In genomic region chr15:9421163-9421562, GRCm38 (mm10) we compare ENCODE assay signal across 26 mouse cellular contexts. TPM values are rescaled to one million over a fixed set of nuclear protein-coding genes. Genes with fewer than 3 reads are reported as not detected.
DNase-seq lines count a peak whose midpoint lies in the region; ATAC-seq and TF ChIP-seq lines count a peak whose summit lies in the region.
"Had no signal": no experiment of that assay in that cellular context is flagged by ENCODE, and none has a peak within 500 bp of the region (broad histone marks: within the 10 kb centered on the region; RNA-seq: fewer than 3 reads in every experiment).

No protein-coding gene starts in this region.

- in situ Hi-C loops in CH12.LX (cut with MboI; ENCODE audit: low pct_ligation_motif_present, low pct_unique_long_range_greater_than_20kb, low sequenced_read_pairs), result no loop called here

- H3K4me2 ChIP-seq in midbrain, postnatal 0 days (ENCODE audit: low read depth, low read length, poor library complexity, severe bottlenecking), result no peak overlapping the region
- no peak overlapping the region for H3K4me2 ChIP-seq in CH12.LX (ENCODE audit: insufficient read depth, low read depth, poor library complexity, severe bottlenecking)
- no peak overlapping the region for H3K4me2 ChIP-seq in hindbrain, postnatal 0 days (ENCODE audit: low read depth, low read length)
- no peak overlapping the region for H3K4me2 ChIP-seq in hindbrain, embryonic 16.5 days (ENCODE audit: low read length)

- no peaks in the 10 kb centered on the region for H3K36me3 ChIP-seq in midbrain, postnatal 0 days (ENCODE audit: insufficient read depth, low read length)
- no peaks in the 10 kb centered on the region for H3K36me3 ChIP-seq in midbrain, embryonic 10.5 days
- H3K36me3 ChIP-seq in CH12.LX (replicated peaks in 1 of 2; ENCODE audit: control insufficient read depth in 1 of 2, insufficient read depth in 1 of 2, low read length in 1 of 2), result no peaks in the 10 kb centered on the region
- no peaks in the 10 kb centered on the region for H3K36me3 ChIP-seq in splenic B cell, adult 2 months (ENCODE audit: control insufficient read depth, insufficient read depth, low read length, poor library complexity, severe bottlenecking)
- H3K36me3 ChIP-seq in hindbrain, postnatal 0 days (ENCODE audit: insufficient read depth, low read length), result no peaks in the 10 kb centered on the region
- no peaks in the 10 kb centered on the region for H3K36me3 ChIP-seq in hindbrain, embryonic 16.5 days (ENCODE audit: control insufficient read depth, insufficient read depth, low read length)
- H3K36me3 ChIP-seq: G1E had no signal

- no peak overlapping the region for H3K9ac ChIP-seq in midbrain, postnatal 0 days (replicated peaks; ENCODE audit: low read length, poor library complexity, severe bottlenecking)
- H3K9ac ChIP-seq in CH12.LX (ENCODE audit: insufficient read depth, low read depth), result no peak overlapping the region
- no peak overlapping the region for H3K9ac ChIP-seq in hindbrain, postnatal 0 days (replicated peaks; ENCODE audit: low read length)
- H3K9ac ChIP-seq in hindbrain, embryonic 16.5 days (ENCODE audit: low read depth, low read length), result no peak overlapping the region

- TF ChIP-seq POLR2A in CH12.LX (IDR thresholded peaks at IDR 0.05; ENCODE audit: low read depth, low read length), result no peak

- no peaks in the 10 kb centered on the region for H3K4me1 ChIP-seq in midbrain, postnatal 0 days (ENCODE audit: insufficient read depth, low read length)
- H3K4me1 ChIP-seq in midbrain, embryonic 10.5 days, result no peaks in the 10 kb centered on the region
- peaks cover 5 to 21% of the 10 kb centered on the region in 2 experiments; a peak in 3 of 4 replicates for H3K4me1 ChIP-seq in CH12.LX (ENCODE audit: control insufficient read depth in 1 of 2, insufficient read depth in 2 of 2)
- H3K4me1 ChIP-seq in hindbrain, postnatal 0 days (ENCODE audit: insufficient read depth, low read length), result no peaks in the 10 kb centered on the region
- no peaks in the 10 kb centered on the region for H3K4me1 ChIP-seq in hindbrain, embryonic 16.5 days (ENCODE audit: control insufficient read depth, insufficient read depth, low read depth, low read length)

- no peaks in the 10 kb centered on the region for H3K79me2 ChIP-seq in CH12.LX (replicated peaks; ENCODE audit: control insufficient read depth, extremely low read depth, insufficient read depth, poor library complexity, severe bottlenecking)

- DNase-seq in midbrain, postnatal 0 days (ENCODE audit: low spot score), result peak; percentile 1
- DNase-seq in midbrain, embryonic 10.5 days (ENCODE audit: low spot score), result no peak
- DNase-seq in A20 (ENCODE audit: low read depth, low spot score), result peak; percentile 23
- DNase-seq in CH12.LX (ENCODE audit: extremely low read depth), result peak; percentile 46
- peak; percentile 44 for DNase-seq in splenic B cell, adult 2 months (ENCODE audit: low read depth, low spot score)
- DNase-seq in spleen, postnatal 10 days (ENCODE audit: low spot score in 2 of 2), result no peak
- no peak for DNase-seq in hindbrain, postnatal 0 days (ENCODE audit: low spot score)
- DNase-seq: adrenal gland, adult 2 months; adrenal gland, adult 8-10 months; adrenal gland, postnatal 10 days; adrenal gland, postnatal 14 days; adrenal gland, postnatal 25 days; adrenal gland, postnatal 36 days; B cell, adult 2 months; cerebellum, adult 11 months; cerebellum, adult 11-12 months; cerebellum, adult 18-20 months; cerebellum, adult 2 months had no signal

- H3K9me3 ChIP-seq in midbrain, postnatal 0 days (ENCODE audit: low read length), result no peaks in the 10 kb centered on the region
- no peaks in the 10 kb centered on the region for H3K9me3 ChIP-seq in midbrain, embryonic 10.5 days (replicated peaks)
- H3K9me3 ChIP-seq in CH12.LX (replicated peaks; ENCODE audit: low read length), result no peaks in the 10 kb centered on the region
- no peaks in the 10 kb centered on the region for H3K9me3 ChIP-seq in hindbrain, postnatal 0 days (ENCODE audit: low read length)
- no peaks in the 10 kb centered on the region for H3K9me3 ChIP-seq in hindbrain, embryonic 16.5 days (ENCODE audit: control insufficient read depth, low read length)
- H3K9me3 ChIP-seq: G1E had no signal

- H3K27ac ChIP-seq in midbrain, postnatal 0 days (ENCODE audit: low read depth, low read length), result no peak overlapping the region
- no peak overlapping the region for H3K27ac ChIP-seq in midbrain, embryonic 10.5 days (replicated peaks)
- no peak overlapping the region for H3K27ac ChIP-seq in CH12.LX (ENCODE audit: insufficient read depth, low read depth)
- no peak overlapping the region for H3K27ac ChIP-seq in hindbrain, postnatal 0 days
- no peak overlapping the region for H3K27ac ChIP-seq in hindbrain, embryonic 16.5 days (ENCODE audit: low read depth, low read length)

- H3K4me3 ChIP-seq in midbrain, postnatal 0 days (ENCODE audit: low read depth, low read length), result no peak overlapping the region
- H3K4me3 ChIP-seq in midbrain, embryonic 10.5 days, result no peak overlapping the region
- H3K4me3 ChIP-seq in CH12.LX (replicated peaks in 1 of 3; ENCODE audit: low read depth in 2 of 3, low read length in 2 of 3, poor library complexity in 1 of 3), result no peak overlapping the region
- no peak overlapping the region for H3K4me3 ChIP-seq in hindbrain, postnatal 0 days (ENCODE audit: low read length)
- H3K4me3 ChIP-seq in hindbrain, embryonic 16.5 days (ENCODE audit: low read length), result no peak overlapping the region

- peak; percentile 75; the same call in 1 of the 2 replicates for TF ChIP-seq EP300 in CH12.LX (IDR thresholded peaks at IDR 0.05; ENCODE audit: low read length)

- no peaks in the 10 kb centered on the region for H3K27me3 ChIP-seq in midbrain, postnatal 0 days (ENCODE audit: insufficient read depth, low read length)
- no peaks in the 10 kb centered on the region for H3K27me3 ChIP-seq in midbrain, embryonic 10.5 days (ENCODE audit: low read depth, poor library complexity, severe bottlenecking)
- H3K27me3 ChIP-seq in CH12.LX (replicated peaks), result no peaks in the 10 kb centered on the region
- no peaks in the 10 kb centered on the region for H3K27me3 ChIP-seq in splenic B cell, adult 2 months (ENCODE audit: control insufficient read depth, insufficient read depth, low read length, poor library complexity, severe bottlenecking)
- H3K27me3 ChIP-seq in hindbrain, postnatal 0 days (ENCODE audit: insufficient read depth, low read length), result no peaks in the 10 kb centered on the region
- H3K27me3 ChIP-seq in hindbrain, embryonic 16.5 days (replicated peaks; ENCODE audit: control insufficient read depth, insufficient read depth, low read length), result no peaks in the 10 kb centered on the region
- H3K27me3 ChIP-seq: Patski had no signal

- TF ChIP-seq RAD21 in CH12.LX (IDR thresholded peaks at IDR 0.05; ENCODE audit: low read depth, low read length), result no peak

- no peak for TF ChIP-seq CTCF in midbrain, postnatal 0 days (IDR thresholded peaks at IDR 0.05)
- no peak for TF ChIP-seq CTCF in CH12.LX (conservative IDR thresholded peaks at IDR 0.05 in 1 of 2, IDR thresholded peaks at IDR 0.05 in 1 of 2; ENCODE audit: low read depth in 2 of 2, low read length in 2 of 2)
- TF ChIP-seq CTCF in hindbrain, postnatal 0 days (IDR thresholded peaks at IDR 0.05; ENCODE audit: low read depth), result no peak

- dilution Hi-C loops in CH12.LX (cut with MboI; ENCODE audit: extremely low pct_ligation_motif_present, extremely low pct_unique_long_range_greater_than_20kb, low sequenced_read_pairs), result no loop called here

- ATAC-seq in midbrain, postnatal 0 days (ENCODE audit: low FRiP score), result no peak
- ATAC-seq in hindbrain, postnatal 0 days, result no peak
- ATAC-seq in hindbrain, embryonic 16.5 days, result no peak
- ATAC-seq: activated CD4-positive, CD25-positive, alpha-beta regulatory T cell, adult 4 months; CD4-positive, CD25-positive, alpha-beta regulatory T cell, adult 4 months; Patski had no signal

TF ChIP-seq in CH12.LX, 34 proteins besides CTCF, POLR2A, EP300 and RAD21:
- TF ChIP-seq IRF4 (IDR thresholded peaks at IDR 0.05; ENCODE audit: low read depth, low read length) (peak; percentile 62; the same call in 1 of the 2 replicates), ZMIZ1 (IDR thresholded peaks at IDR 0.05; ENCODE audit: low read depth, low read length) (no peak)

RNA-seq across cellular contexts. Expression of gene Capsl, which starts 14.7 kb away (rescaled TPM):
- total RNA-seq in midbrain, postnatal 0 days (2014; rRNA removed), result 1.7 and 3.0 TPM in 2 replicates
- polyA plus RNA-seq in midbrain, postnatal 0 days (2015; fragmentation: Nextera tagmentation; extraction: Ambion mirVana), result 3.6 and 6.4 TPM in 2 replicates
- polyA plus RNA-seq in midbrain, embryonic 10.5 days (2016; fragmentation: Nextera tagmentation; extraction: Ambion mirVana), result 1.4 and 1.6 TPM in 2 replicates
- 5.0 and 5.7 TPM in 2 replicates for total RNA-seq in CH12.LX (2012; rRNA removed)
- 1.2 TPM in 2 replicates for total RNA-seq in CH12.LX (2014; rRNA removed)
- polyA plus RNA-seq in CH12.LX (2012; ENCODE audit: insufficient read length, low read depth), result 1.6 and 2.2 TPM in 2 replicates
- total RNA-seq in hindbrain, postnatal 0 days (2014; rRNA removed), result 3.8 and 4.8 TPM in 2 replicates
- polyA plus RNA-seq in hindbrain, postnatal 0 days (2015; fragmentation: Nextera tagmentation; extraction: Ambion mirVana), result 8.3 and 9.2 TPM in 2 replicates
- 5.9 TPM in 2 replicates for polyA plus RNA-seq in hindbrain, embryonic 16.5 days (2015; fragmentation: Nextera tagmentation; extraction: Ambion mirVana)
- total RNA-seq: adrenal gland, adult 18-20 months; adrenal gland, adult 2 months; adrenal gland, adult 8-10 months; adrenal gland, postnatal 10 days; adrenal gland, postnatal 14 days; adrenal gland, postnatal 25 days; adrenal gland, postnatal 36 days; G1E; MEL had no signal
- polyA plus RNA-seq: adrenal gland, adult 2 months; C2C12; G1E; Patski had no signal

Comparison
In these comparisons a context has a peak if more than half of its experiments do, and no peak if none do; other contexts are left out.
1. DNase-seq: peak in midbrain, postnatal 0 days (single experiment), A20 (single experiment), CH12.LX (single experiment) and splenic B cell, adult 2 months (single experiment); none in midbrain, embryonic 10.5 days (single experiment), spleen, postnatal 10 days (0 of 2) and hindbrain, postnatal 0 days (single experiment).